Mouse (Mus musculus) spleen, adult 2 months (tissue): Measurements from ENCODE around the gene Nr2f2.

ENCODE experiments used
- CTCF ChIP-seq: fragments of 200-500 bp; IDR thresholded peaks from 2 replicates; pipeline ENCODE4 v1.5.1; 2011; ENCODE audit warnings: mild to moderate bottlenecking, inconsistent platforms; ENCODE audit not compliant: insufficient read depth, insufficient read length, insufficient replicate concordance; ENCODE audit errors: extremely low read depth
- POLR2A ChIP-seq: fragments of 200-500 bp; IDR thresholded peaks from 2 replicates; pipeline ENCODE4 v1.6.1; 2011; ENCODE audit warnings: low read depth, low read length, inconsistent platforms

GRCm38 (mm10) chr7:70365941-70366807 is at the start of gene Nr2f2:
- TF ChIP-seq CTCF (no peak), POLR2A (no peak)
